9 mouse cellular contexts compared by ENCODE assay signal in the genomic region with DNA sequence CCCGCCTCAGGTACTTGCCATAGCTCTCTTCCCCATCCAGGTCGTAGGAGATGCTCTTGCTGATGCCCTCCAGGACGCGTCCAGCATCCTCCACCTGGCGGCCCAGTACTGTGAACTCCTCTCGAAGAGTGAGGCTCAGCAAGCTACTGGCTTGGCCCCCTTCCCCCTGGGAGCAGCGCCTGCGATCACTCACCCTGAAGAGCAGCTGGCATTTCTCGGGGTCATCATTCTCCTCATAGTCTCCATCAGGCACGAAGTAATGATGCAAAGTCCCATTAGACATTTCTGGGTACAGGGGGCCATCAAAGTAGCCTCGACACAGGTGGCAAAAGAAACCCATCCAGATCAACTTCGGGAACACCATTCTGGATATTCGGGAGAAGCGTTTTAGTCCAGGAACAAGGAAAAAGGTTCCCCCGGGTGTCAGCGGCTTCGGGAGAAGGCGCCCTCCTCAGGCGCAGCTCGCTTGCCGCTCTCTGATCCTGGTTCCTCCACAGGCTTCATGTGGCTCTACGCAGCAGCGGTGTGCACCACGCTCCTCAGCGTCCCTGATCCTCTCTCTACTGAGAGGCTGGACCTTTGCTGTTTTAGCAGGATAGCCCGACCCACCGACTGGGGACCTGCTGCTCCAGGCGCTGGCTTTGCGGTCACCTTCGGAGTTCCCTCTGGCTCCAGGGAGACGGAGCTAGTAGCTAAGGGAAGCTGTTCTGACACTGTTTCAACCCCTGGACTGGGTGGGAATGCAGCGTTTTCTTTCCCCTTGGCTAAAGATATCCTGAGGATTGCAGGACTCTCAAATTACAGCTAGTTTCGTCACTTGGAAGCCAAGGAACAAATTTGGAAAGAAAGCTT. TPM values are rescaled to one million over a fixed set of nuclear protein-coding genes. Genes with fewer than 3 reads are reported as not detected.
A peak's percentile ranks its signal among the peaks of the same experiment; 100 is the strongest.
DNase-seq lines count a peak whose midpoint lies in the region; ATAC-seq lines count a peak whose summit lies in the region.
"Had no signal": no experiment of that assay in that cellular context is flagged by ENCODE, and none has a peak within 500 bp of the region (broad histone marks: within the 10 kb centered on the region; RNA-seq: fewer than 3 reads in every experiment).

A gene (minus strand): TSS at position 752 of the 852 bp plus-strand sequence.

- peak within 1 kb of the TSS; percentile 75 for H3K4me2 ChIP-seq in intestine, embryonic 16.5 days (ENCODE audit: low read depth, low read length)

- intact Hi-C loops in left cerebral cortex, postnatal 25 days (cut with DNase I) = loop anchor here (10.0 kb wide), 1 partner anchor 448 kb away; a partner anchor contains a TSS

- H3K36me3 ChIP-seq in intestine, embryonic 16.5 days (ENCODE audit: control insufficient read depth, insufficient read depth, low read length) = no peaks in the 10 kb centered on the region
- no peaks in the 10 kb centered on the region for H3K36me3 ChIP-seq in midbrain, embryonic 10.5 days

- DNase-seq in ZHBTc4 (ENCODE audit: low read depth, low spot score) = peak; percentile 57
- DNase-seq in embryo, embryonic 9.5 days (ENCODE audit: extremely low spot score) = peak; percentile 68
- peak; percentile 44 to 69 for DNase-seq in gastrocnemius, postnatal 4 days (ENCODE audit: low spot score in 2 of 2)
- DNase-seq in left cerebral cortex, postnatal 25 days (ENCODE audit: low spot score in 2 of 2) = peak; percentile 58 to 59
- DNase-seq in midbrain, embryonic 10.5 days (ENCODE audit: low spot score) = peak; percentile 61
- DNase-seq in skeletal muscle tissue, adult 2 months (ENCODE audit: low read depth, low spot score) = peak; percentile 64

- H3K9ac ChIP-seq in intestine, embryonic 16.5 days (ENCODE audit: low read depth, low read length) = peak within 1 kb of the TSS; percentile 70

- no peaks in the 10 kb centered on the region for H3K9me3 ChIP-seq in intestine, embryonic 16.5 days (ENCODE audit: control insufficient read depth, low read length)
- H3K9me3 ChIP-seq in midbrain, embryonic 10.5 days (replicated peaks) = no peaks in the 10 kb centered on the region

- no peaks in the 10 kb centered on the region for H3K27me3 ChIP-seq in intestine, embryonic 16.5 days (replicated peaks; ENCODE audit: control insufficient read depth, insufficient read depth, low read length)
- H3K27me3 ChIP-seq in midbrain, embryonic 10.5 days (ENCODE audit: low read depth, poor library complexity, severe bottlenecking) = peaks cover 10% of the 10 kb centered on the region; the same call in 1 of the 2 replicates

- no peaks in the 10 kb centered on the region for H3K4me1 ChIP-seq in intestine, embryonic 16.5 days (ENCODE audit: control insufficient read depth, insufficient read depth, low read length)
- H3K4me1 ChIP-seq in midbrain, embryonic 10.5 days = peaks cover 19% of the 10 kb centered on the region

- peak within 1 kb of the TSS; percentile 75 for H3K27ac ChIP-seq in intestine, embryonic 16.5 days (ENCODE audit: low read length)
- H3K27ac ChIP-seq in midbrain, embryonic 10.5 days (replicated peaks) = peak within 1 kb of the TSS; percentile 77

- peak; percentile 91 for ATAC-seq in intestine, embryonic 16.5 days
- ATAC-seq in granulocyte monocyte progenitor cell, adult 5-6 weeks (replicated peaks; ENCODE audit: poor library complexity, severe bottlenecking) = no peak

- peak within 1 kb of the TSS; percentile 53 for H3K4me3 ChIP-seq in intestine, embryonic 16.5 days (ENCODE audit: low read length)
- H3K4me3 ChIP-seq in midbrain, embryonic 10.5 days = peak within 1 kb of the TSS; percentile 60

- 2% methylated on average over 33 of the region's 33 CpGs for WGBS in intestine, embryonic 16.5 days
- 2% methylated on average over 33 of the region's 33 CpGs for WGBS in midbrain, embryonic 10.5 days

RNA-seq across cellular contexts. Expression of the gene that starts here (rescaled TPM):
- total RNA-seq in gastrocnemius, postnatal 4 days (2021) = 10 to 100 TPM; 38.6 to 41.8 TPM
- 25.2 and 27.4 TPM in 2 replicates for polyA plus RNA-seq in intestine, embryonic 16.5 days (2015; fragmentation: Nextera tagmentation; extraction: Ambion mirVana)
- 1 to 10 TPM; 3.6 to 4.2 TPM for total RNA-seq in left cerebral cortex, postnatal 25 days (2021)
- 0.38 and 1.1 TPM in 2 replicates for polyA plus RNA-seq in midbrain, embryonic 10.5 days (2016; fragmentation: Nextera tagmentation; extraction: Ambion mirVana)
- total RNA-seq in granulocyte monocyte progenitor cell, adult 5-6 weeks (2014; fragmentation: Nextera tagmentation) = not detected in 2 replicates
- total RNA-seq in granulocyte monocyte progenitor cell, adult 5-6 weeks (2017) = not detected in 2 replicates
- total RNA-seq: MEL had no signal

Comparison
In these comparisons a context has a peak if more than half of its experiments do, and no peak if none do; other contexts are left out.
1. RNA of the gene that starts here (total RNA-seq): 38.6 to 41.8 TPM in gastrocnemius, postnatal 4 days; 3.6 to 4.2 TPM in left cerebral cortex, postnatal 25 days and not detected in granulocyte monocyte progenitor cell, adult 5-6 weeks; every median in the first group is over 4 times any median in the second.
2. RNA of the gene that starts here (polyA plus RNA-seq): 25.2 to 27.4 TPM in intestine, embryonic 16.5 days; 0.38 to 1.1 TPM in midbrain, embryonic 10.5 days; every median in the first group is over 10 times any median in the second.
3. Peak in every context shown above with its lines, with median percentiles within 50 percentile points of each other: DNase-seq.